Mouse (Mus musculus): Measurements from ENCODE around the gene Mob2.
A peak's percentile ranks its signal among the peaks of the same experiment; 100 is the strongest.

Gene Mob2

DNA sequence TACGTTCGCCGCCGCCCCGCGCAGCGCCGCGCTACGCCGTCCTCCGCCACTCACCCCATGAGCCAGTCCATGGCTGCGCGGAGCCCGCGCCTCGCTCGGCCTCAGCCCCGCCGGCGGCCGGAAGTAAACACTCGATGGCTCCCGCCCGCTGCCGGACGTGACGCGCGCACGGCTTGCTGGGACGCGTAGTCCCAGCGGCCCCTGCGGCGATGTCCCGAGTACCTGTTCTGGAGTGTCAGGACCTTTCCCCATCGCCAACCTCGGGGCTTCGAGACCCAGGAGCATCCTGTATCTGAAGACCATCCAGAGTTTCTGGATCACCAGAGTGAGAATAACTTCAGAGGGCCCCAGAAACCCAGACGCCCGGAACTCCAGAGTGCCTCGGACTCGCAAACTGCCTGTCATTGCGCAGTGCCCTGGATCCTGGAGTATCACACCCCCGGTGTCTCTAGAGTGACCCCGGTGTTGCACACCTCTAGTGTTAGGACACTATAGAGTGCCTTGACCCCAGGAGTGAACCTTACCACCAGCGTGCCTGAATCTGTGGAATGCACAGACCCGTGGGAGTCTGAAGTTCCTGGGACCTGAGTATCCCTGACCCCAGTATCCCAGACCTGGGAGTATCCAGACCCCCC is at the start of gene Mob2:
TSS of gene Mob2 (minus strand) at position 135 of the 635 bp plus-strand sequence.
- DNase-seq (ENCODE audit: low read depth, low spot score), result peak; percentile 80

DNA sequence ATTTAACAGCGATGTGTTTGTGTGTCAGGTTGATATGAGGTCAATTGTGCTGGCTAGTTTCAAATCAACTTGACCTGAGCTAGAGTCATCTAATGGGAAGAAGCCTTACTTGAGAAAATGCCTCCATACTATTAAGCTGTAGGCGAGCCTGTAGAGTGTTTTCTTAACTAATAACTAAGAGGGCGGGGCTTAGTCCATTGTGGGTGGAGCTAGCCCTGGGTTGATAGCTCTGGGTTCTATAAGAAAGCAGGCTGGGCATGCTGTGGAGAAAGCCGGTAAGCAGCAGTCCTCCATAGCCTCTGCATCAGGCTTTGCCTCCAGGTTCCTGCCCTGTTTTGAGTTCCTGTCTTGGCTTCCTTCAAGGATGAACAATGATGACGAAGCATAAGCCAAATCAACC is 43.9 kb upstream of the Mob2 start:
- DNase-seq (ENCODE audit: low read depth, low spot score), result peak; percentile 10

DNA sequence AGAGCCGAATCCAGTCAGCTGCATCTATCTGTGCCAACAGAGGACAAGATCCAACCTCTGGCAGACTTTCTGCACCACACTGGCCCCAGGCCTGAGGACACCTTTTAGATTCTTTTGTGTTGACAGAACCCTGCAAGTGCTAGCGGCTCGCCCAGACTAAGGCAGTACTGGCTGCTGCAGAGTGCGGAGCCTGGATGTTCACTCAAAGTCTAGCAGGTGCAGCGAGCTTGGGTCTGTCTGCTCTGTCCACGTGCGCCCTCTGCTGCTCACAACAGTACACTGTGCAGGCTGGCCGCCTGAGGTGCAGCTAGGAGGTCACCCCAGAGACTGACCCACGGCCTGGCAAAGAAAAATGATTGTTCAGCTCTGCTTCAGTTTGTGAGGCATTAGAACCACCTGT is 36.9 kb upstream of the Mob2 start:
- DNase-seq (ENCODE audit: low read depth, low spot score), result peak; percentile 77

DNA sequence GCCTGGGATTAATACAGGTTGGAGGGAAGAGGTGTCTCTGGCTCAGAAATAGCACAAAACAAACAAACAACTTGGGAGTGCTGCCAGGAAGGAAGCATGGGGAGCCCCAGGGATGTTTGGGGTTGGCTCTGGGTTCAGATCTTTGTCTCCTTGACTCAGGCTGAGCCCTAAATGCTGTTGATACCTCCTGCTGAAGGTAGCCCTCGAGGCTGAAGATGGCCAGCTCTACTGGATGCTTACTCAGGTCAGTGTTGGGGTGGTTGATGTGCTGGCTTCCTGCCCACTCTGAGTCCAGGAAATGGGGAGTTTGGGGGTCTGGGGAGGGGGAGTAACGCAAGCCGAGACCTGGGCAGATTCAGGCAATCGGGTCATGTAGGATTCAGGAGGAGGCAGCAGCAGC is 35.8 kb upstream of the Mob2 start:
- DNase-seq (ENCODE audit: low read depth, low spot score), result no peak

DNA sequence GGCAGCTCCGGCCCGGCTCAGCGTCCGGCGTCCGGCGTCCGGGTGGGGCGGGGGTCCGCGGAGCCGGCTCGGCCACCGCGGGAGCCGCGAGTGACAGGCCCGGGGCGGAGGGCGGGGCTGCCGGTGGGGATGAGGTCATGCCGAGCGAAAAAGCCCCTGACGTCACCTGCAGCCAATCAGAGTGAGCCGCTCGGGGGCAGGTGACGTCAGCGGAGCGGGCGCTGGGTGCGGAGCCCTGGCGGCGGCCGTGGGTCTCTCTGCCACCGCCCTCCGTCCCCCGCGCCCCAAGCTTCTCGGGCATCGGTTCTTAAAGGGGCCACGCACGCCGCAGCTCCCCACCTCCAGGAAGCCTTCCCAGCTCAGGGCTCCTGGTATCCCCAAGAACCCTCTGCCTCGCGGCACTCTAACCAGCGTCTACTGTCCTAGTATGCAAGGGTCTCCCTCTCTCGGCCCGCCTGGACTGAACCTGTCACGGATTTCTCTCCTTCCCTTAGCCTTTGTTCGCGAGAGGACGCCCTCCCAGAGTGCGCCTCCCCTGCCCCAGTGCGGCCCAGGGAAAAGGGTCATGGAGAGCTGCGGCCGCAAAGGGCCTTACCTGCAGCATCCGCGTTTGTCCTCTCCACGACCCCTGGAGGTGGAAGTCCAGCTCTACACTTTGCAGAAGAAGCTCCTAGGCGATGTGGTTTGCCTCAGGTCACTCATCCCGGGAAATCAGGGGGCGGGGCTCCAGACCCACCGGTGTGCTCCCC is 34.5 kb upstream of the Mob2 start, which contains the start of gene Dusp8:
TSS of gene Dusp8 (minus strand) at position 661 of the 749 bp plus-strand sequence.
- peak; percentile 81 for DNase-seq (ENCODE audit: low read depth, low spot score)

DNA sequence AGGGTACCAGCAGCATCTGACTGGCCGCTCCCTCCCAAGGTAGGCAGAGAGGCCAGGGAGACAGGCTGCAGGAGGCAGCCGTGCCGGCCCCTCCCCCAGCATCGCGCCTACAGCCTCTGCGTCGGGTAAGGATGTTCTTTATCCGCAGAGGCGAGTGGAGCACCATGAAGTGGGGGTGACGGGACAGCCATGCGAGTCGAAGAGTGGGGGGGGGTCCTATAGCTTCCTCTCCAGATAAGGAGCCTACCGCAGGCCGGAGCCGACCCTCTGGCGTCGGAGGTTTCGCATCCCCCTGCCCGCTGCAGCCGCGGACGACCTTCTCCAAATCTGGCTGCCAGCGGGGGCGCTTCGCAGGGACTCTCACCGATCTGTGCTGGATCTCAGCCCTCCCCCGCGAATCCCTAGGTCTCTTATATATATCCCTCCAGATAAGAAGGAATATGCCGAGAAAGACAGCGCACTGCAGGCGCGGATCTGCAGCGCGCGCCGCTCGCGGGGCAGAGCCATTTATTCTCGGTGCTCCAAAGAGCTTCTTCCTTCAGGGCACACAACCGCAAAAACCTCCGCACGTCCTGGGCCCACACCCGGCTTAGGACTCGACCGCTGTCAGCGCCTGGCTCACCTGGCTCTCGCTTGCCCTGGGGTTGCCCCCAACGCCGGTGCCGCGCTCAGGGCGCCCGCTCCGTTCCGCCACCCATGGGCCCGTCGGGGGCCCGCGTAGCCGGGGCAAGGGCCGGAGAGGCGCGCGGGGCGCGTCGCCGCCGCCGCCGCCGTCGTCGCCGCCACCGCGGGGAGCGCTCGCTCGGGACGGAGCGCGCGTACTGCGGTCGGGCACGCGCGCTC is 33.7 kb upstream of the Mob2 start:
- peak; percentile 58 for DNase-seq (ENCODE audit: low read depth, low spot score)

DNA sequence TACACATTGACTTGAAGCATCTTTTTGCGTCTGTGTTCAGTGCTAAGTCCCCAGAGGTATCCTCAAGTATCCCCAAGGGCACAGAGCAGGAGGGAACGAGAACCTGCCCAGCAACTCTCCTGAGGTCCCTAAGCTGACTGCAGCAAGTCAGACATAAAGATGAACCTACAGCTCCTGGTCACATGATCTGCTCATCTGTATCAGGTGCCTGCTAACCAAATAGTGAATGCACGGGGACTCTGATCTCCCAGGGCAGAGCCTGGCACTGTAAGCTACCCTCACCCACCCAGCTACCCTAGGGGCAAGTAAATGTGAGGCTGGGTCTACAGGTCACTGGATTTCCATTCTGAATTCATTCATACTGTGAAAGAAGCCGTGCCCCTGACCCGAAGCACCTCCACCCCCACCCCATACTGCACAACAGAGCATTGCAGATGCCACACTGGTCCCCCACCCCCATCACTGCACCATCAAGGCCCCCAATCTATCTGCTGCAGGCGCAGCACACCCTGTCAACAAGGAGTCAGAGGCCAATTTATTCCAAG is 32.9 kb upstream of the Mob2 start:
- no peak for DNase-seq (ENCODE audit: low read depth, low spot score)

DNA sequence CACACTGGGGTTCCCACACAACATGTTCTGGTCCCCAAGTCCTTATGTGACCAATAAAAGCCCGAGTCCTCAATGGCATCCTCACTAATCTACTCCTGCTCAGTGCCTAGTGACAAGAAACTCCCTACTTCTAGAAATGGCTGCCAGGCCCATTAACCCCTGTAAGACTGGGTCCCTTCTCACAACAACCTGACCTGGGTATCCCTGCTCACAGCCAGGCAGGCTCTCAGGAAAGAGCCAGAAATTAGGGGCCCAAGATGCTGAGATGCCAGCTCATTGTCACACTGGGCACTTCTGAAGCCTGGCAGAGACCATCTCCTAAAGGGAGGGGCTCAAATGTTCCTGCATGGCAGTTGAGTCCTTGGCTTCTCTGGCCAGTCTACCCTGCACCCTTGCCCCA is 32.1 kb upstream of the Mob2 start:
- no peak for DNase-seq (ENCODE audit: low read depth, low spot score)

DNA sequence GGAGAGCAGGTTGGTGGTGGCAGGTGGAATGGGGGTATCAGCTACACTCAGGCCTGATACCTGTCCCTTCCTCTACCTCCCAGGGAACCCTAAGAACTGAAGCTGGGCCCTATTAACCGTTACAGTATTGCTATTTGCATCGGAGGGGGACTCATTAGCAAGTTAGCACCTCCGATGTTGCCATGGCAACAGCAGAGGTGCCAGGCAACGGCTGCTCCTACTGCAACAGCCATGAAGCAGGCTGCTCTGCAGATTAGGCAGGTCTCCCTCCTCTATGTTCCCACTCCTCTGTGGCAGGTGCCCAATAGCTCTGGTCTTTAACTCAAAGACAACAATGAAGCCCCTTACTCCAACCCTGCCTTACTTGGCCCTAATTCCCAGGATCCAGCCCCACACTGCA is 31.0 kb upstream of the Mob2 start:
- peak; percentile 59 for DNase-seq (ENCODE audit: low read depth, low spot score)

DNA sequence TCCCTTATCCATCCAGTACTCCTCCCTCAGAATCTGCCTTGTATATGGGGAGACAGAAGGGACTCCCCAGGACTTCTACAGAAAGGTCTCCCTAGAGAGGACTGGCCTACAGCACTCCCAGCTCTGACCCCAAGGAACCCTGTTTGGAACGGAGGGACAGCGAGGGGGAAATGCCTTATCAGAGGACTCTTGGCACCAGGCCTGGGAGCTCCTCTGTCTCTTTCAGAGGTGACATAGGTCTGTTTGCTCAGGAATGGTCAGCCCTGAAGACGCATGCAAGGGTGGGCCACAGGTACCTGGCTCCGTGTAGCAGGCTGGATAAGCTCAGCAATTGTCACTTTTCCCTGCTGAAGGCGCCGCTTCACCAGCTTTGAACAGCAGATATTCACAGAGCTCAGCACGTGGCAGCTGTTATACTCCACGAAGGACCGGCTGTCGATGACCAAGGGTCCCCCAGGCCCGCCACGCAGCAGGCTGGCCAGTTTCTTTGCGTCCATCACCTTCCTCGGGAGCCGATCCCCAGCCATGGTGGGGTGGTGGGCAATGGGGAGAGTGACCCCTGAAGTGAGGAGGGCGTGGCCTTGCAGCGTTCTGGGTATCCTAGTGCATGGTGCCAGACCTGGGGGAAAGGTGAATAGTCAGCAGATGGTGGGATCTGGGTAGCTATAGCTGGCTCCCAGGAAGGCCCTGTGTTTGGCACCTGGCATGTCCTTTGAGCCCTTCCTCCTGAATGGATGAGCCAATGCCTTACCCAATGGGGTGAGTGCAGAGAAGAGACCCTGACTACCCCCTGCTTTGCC is 29.0 kb upstream of the Mob2 start:
- DNase-seq (ENCODE audit: low read depth, low spot score), result no peak

DNA sequence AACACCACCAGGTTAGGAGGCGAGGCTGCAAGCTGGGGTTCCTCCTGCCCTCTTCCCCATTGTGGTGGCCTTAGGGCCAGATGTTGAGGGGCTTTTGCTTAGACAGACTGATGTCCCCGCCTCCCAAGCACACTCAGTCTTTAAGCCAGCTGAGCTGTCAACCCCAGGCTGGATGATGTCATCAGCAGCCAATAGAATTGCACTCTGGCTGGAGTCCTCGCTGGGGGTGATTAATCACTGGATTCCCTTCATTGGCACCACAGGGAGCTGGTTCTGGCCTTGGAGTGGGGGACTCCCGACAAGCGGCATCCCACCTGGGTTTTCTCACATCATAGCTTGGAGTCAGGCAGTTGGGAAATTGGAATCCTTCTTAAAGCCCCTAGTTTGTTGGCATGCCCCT is 28.0 kb upstream of the Mob2 start:
- no peak for DNase-seq (ENCODE audit: low read depth, low spot score)

DNA sequence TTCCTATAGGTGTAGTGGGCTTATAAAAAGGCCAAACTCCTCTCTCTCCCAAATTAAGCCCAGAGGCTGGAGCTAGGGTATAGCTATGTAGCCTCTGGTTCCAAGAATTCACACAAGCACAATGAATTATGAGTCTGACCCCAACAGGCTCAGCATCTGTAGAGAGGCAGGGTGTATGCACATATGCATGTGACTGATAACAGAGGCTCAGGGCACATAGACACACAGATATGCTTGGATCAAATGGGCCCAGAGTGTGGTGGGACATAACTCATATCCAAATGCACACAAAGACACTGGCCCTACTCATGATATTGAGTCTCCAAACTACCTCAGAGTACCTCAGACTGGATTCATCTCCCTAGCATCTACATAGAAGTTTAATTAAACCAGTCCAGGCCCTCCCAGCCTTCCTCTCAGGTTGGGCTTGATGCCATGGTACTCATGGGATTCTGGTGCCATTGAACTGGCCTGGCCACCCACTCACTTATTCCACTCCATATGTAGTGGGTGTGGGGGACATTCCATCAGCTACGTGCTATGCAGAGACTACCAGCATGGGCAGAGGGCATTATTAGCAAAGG is 26.3 kb upstream of the Mob2 start:
- no peak for DNase-seq (ENCODE audit: low read depth, low spot score)

DNA sequence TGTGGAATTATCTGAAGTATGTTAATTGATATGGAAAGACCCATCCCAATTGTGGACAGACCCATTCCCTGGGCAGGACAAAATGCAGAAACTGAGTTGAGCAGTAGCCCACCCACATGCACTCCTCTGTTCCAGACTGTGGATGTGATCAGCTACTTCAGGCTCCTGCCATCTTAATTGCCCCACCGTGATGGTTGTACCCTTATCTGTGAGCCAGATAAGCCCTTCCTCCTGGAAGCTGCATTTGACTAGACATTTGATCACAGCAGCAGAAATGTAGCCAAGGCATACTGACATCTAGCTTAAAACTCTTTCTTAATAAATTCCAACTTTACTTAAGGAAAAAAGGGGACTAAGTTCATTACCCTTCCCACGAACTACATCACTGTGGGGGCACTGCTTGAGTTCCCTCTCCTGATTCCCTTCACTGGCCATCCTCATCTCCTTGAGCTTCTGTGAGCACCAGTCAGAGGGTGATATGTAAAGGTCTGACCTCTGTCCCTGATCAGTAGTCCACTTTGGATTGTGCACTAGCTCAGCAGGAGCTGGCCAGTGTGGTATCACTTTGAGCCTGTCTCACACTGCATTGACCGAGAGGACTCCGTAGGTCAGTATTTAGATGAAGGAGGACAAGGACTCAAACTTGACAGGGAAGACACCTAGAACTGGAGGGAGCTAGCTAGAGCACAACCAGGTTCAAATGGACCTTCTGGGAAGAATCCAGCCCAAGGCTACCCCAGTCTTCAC is 25.5 kb upstream of the Mob2 start:
- DNase-seq (ENCODE audit: low read depth, low spot score), result no peak

DNA sequence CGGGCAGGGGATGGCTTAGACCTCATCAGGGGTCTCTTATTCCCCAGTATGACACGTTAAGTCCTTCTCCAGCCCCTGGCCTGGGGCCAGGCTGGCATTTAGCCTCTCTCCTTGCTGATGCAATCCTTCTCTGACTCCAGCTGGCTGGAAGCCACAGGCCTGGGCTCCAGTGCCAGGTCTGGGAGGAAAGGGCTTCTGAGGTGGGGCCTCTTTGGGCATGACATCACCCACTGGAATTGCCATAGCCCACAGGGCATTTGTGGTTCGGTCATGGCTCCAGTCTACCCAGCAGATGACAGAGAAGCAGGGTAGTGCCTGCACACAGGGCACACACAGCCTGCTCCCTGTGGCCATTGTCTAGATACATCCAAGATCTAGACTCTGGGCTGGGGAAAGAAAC is 24.0 kb upstream of the Mob2 start:
- no peak for DNase-seq (ENCODE audit: low read depth, low spot score)

DNA sequence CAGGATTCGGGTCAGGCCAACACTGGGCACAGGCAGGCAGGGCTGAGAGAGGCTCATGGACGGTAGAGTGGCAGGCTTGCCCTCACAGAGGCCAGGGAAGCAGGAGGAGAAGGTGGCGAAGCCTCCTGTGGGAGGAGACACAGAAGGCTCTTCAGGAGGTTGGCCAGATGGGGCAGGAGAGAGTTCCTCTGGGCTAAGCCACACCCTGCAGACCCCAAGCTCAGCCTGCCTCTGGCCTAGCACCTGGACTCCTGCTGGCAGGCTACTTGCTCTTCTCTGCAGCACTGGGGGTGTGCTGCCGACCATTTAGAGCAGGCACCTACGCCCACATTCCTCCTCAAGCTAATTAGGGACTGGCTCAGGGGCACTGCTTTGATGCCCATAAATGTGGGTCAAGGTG is 23.5 kb upstream of the Mob2 start:
- DNase-seq (ENCODE audit: low read depth, low spot score), result peak; percentile 33

DNA sequence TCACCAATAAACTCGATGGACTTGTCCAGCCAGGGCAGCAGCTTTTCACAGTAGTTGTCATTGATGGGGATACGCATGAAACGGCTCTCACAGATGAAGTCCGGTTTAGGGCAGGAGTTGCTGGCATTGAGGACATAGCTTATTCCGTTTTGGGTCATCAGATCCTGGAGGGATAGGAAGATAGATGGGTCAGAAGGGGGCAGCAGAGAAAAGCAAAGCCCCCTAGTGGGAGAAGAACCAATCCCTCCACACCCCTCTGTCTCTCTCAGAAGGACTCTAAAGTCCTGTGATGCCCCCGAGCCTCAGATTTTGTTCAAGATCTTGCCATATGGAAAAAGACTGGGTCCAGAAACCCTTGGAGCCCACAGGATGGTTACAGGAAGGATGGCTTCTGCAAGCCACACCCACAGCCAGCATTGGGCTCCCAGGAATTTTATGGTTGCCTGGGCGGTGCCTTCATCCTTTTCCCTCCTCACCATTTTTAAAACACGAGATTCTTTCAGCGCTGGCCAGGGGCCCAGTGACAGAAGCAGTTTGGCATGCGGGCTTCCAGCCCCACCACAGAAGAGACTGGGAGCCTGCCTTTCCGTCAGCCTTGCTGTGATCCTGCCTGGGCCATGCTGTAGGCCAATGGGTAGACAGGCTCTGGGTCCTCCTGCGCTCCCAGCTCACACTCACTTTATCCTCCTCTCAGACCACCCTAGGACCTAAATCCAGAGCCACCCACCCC is 22.9 kb upstream of the Mob2 start:
- no peak for DNase-seq (ENCODE audit: low read depth, low spot score)

DNA sequence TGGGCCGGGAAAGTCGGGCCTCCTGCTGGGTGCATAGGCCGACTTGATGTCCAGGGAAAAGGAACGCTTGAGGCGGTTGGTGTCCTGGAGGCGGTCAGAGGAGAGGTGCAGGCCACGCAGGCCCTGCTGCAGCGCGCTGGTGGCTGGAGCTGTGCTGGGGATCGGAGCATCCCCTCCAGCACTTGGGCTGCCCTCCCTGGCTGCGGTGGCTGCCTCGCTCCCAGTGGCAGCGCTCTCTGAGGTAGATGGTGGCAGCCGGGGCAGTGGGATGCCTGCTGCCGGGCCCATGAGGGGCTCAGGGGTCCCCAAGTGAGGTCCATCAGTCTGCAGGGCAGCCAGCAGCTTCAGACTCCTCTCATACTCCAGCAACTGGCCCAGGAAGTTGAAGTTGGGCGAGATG is 21.7 kb upstream of the Mob2 start:
- DNase-seq (ENCODE audit: low read depth, low spot score), result peak; percentile 7

DNA sequence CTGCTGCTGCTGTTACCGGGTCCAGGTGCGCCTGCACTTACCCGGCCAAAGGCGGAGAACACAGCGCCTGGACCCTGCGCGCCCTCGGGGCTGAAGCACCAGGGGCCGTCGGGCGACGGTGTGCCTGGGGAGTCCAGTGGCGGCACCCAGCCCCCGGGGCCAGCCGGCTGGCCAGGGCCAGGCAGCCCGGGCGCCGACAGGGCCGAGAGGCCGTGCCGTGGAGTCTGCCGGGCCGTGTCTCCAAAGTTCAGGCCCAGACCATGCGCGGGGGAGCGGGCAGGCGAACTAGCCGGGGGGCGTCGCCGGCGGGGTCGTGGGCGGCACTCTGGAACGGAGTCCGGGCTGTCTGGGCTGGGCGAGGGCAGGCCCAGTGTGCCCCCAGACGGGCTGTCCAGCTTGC is 21.3 kb upstream of the Mob2 start:
- peak; percentile 22 for DNase-seq (ENCODE audit: low read depth, low spot score)

DNA sequence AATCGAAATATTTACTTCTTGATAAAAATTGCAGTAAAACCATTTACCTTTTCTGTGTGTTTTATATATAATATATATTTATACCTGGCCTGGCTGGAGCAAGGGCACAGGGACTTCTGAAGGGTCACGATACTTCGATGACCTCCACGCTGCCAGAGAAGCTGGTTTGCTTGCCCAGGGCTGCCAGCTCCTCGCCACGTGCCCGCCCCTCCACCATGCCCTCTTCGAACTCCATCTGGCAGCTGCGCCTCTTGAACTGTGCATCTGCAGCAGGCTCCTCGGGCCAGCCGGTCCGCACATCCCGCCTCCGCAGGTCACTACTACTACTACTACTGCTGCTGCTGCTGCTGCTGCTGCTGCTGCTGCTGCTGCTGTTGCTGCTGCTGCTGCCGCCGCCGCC is 20.9 kb upstream of the Mob2 start:
- peak; percentile 5 for DNase-seq (ENCODE audit: low read depth, low spot score)

DNA sequence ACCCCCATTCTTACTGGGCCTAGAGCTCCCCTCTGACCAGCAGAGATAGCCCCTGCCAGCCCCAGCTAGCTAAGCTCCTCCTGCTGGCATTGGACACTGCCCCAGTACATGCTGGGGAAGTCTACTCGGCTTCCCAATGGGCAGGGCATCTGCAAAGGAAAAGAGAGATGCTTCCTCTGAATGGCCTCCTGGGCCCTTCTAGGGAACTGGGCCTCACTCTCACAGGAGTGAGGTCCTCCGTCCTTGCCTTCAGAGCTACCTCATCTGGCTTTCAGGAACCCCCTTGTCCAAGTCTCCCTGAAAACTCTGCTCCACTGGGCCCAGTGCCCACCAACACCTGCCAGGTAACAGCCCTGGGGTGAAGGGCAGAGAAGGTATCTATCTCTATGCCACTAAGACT is 20.0 kb upstream of the Mob2 start:
- DNase-seq (ENCODE audit: low read depth, low spot score), result no peak

Data from R1 (cell line).